Mouse (Mus musculus) embryonic facial prominence, embryonic 13.5 days (tissue): ENCODE measurements around the gene Eya2. TPM values are rescaled to one million over a fixed set of nuclear protein-coding genes. Genes with fewer than 3 reads are reported as not detected.

Source experiments
- ATAC-seq: fragments of 200-750 bp; cut with Nextera tagmentation; 2 replicates; pipeline ENCODE4 v1.8.0; 2017; ENCODE audit warnings: low read depth; ENCODE audit not compliant: insufficient number of reproducible peaks, insufficient read depth, low FRiP score, low TSS enrichment
- H3K27ac ChIP-seq: fragments of 300-500 bp; sonication (generic); 2 replicates; pipeline ENCODE4 v1.5.1; 2015; ENCODE audit warnings: moderate library complexity, mild to moderate bottlenecking, inconsistent platforms
- H3K27me3 ChIP-seq: fragments of 300-500 bp; sonication (generic); 2 replicates; pipeline ENCODE4 v1.6.1; 2015; ENCODE audit warnings: mild to moderate bottlenecking, inconsistent platforms
- H3K36me3 ChIP-seq: fragments of 300-500 bp; sonication (generic); 2 replicates; pipeline ENCODE4 v1.6.1; 2015; ENCODE audit warnings: mild to moderate bottlenecking, inconsistent platforms
- H3K4me1 ChIP-seq: fragments of 300-500 bp; sonication (generic); 2 replicates; pipeline ENCODE4 v1.6.1; 2015; ENCODE audit warnings: inconsistent platforms
- H3K4me2 ChIP-seq: fragments of 300-500 bp; sonication (generic); 2 replicates; pipeline ENCODE4 v1.6.1; 2015; ENCODE audit warnings: moderate library complexity, mild to moderate bottlenecking, inconsistent platforms
- H3K4me3 ChIP-seq: fragments of 300-500 bp; sonication (generic); 2 replicates; pipeline ENCODE4 v1.5.1; 2015; ENCODE audit warnings: mild to moderate bottlenecking, inconsistent platforms
- H3K9ac ChIP-seq: fragments of 300-500 bp; sonication (generic); 2 replicates; pipeline ENCODE4 v1.6.1; 2015; ENCODE audit warnings: mild to moderate bottlenecking, inconsistent platforms
- H3K9me3 ChIP-seq: fragments of 300-500 bp; sonication (generic); 2 replicates; pipeline ENCODE4 v1.6.1; 2016; ENCODE audit warnings: inconsistent platforms
- WGBS: fragments of 180-500 bp; shearing (Covaris S2); methylation state at CpG from one replicate; pipeline ENCODE4 v1.1.7; 2015; ENCODE audit warnings: mixed read lengths; 5-methylcytosine and 5-hydroxymethylcytosine counted together
- polyA plus RNA-seq: library from polyadenylated mRNA; unstranded; fragments of >200 nt; fragmentation: Nextera tagmentation; extraction: Ambion mirVana; gene quantifications from 2 replicates; pipeline ENCODE4 v1.2.1, GENCODE M21; 2015

Eya2 gene
- polyA plus RNA-seq, 1 experiment from 2014 or later: 22.1 TPM

- Histone ChIP-seq H3K27me3 (no peaks in the 10 kb centered on the region), H3K27ac (0 out of 2 replicates have a peak overlapping the region, but pooled peaks have one; percentile 33), H3K4me2 (no peak overlapping the region), H3K4me1 (peaks cover 65% of the 10 kb centered on the region), H3K9ac (no peak overlapping the region), H3K9me3 (no peaks in the 10 kb centered on the region), H3K4me3 (no peak overlapping the region), H3K36me3 (no peaks in the 10 kb centered on the region)
- 63% methylated on average over 6 of the region's 6 CpGs for WGBS
- ATAC-seq: no peak
Observed at GRCm38 (mm10) chr2:165652281-165652680, 57.4 kb downstream of the Eya2 start.

- Histone ChIP-seq H3K27ac (peak overlapping the region; percentile 48; the same call in 1 of the 2 replicates), H3K4me1 (peaks cover 65% of the 10 kb centered on the region)
Observed at GRCm38 (mm10) chr2:165653001-165653921, 58.4 kb downstream of the Eya2 start.

GRCm38 (mm10) chr2:165654151-165654550 is 59.3 kb downstream of the Eya2 start:
- WGBS: 47% methylated on average over 9 of the region's 9 CpGs
- Histone ChIP-seq H3K27me3 (no peaks in the 10 kb centered on the region), H3K27ac (no peak overlapping the region), H3K9me3 (no peaks in the 10 kb centered on the region), H3K4me1 (peaks cover 68% of the 10 kb centered on the region), H3K9ac (peak overlapping the region; percentile 36; the same call in 1 of the 2 replicates), H3K36me3 (no peaks in the 10 kb centered on the region), H3K4me2 (no peak overlapping the region), H3K4me3 (no peak overlapping the region)
- ATAC-seq: no peak

More at GRCm38 (mm10) chr2:165653001-165653921, 58.4 kb downstream of the Eya2 start:
- H3K4me3 ChIP-seq: no peak overlapping the region
- peak overlapping the region; percentile 36; the same call in 1 of the 2 replicates for H3K9ac ChIP-seq
- no peaks in the 10 kb centered on the region for H3K9me3 ChIP-seq
- H3K4me2 ChIP-seq: 0 out of 2 replicates have a peak overlapping the region, but pooled peaks have one; percentile 12
- peak; percentile 32; the same call in 1 of the 2 replicates for ATAC-seq
- 25% methylated on average over 14 of the region's 14 CpGs for WGBS
- no peaks in the 10 kb centered on the region for H3K36me3 ChIP-seq
- H3K27me3 ChIP-seq: no peaks in the 10 kb centered on the region

GRCm38 (mm10) chr2:165654696-165655491 is 60.1 kb downstream of the Eya2 start:
- peaks cover 74% of the 10 kb centered on the region for H3K4me1 ChIP-seq
- 74% methylated on average over 10 of the region's 10 CpGs for WGBS
- H3K9ac ChIP-seq: no peak overlapping the region
- no peak for ATAC-seq
- no peaks in the 10 kb centered on the region for H3K27me3 ChIP-seq
- H3K36me3 ChIP-seq: no peaks in the 10 kb centered on the region
- H3K27ac ChIP-seq: no peak overlapping the region
- H3K4me3 ChIP-seq: no peak overlapping the region
- no peak overlapping the region for H3K4me2 ChIP-seq
- no peaks in the 10 kb centered on the region for H3K9me3 ChIP-seq

GRCm38 (mm10) chr2:165656541-165656940 is 61.7 kb downstream of the Eya2 start:
- ATAC-seq: no peak
- no peak overlapping the region for H3K9ac ChIP-seq
- 51% methylated on average over 4 of the region's 4 CpGs for WGBS
- H3K27ac ChIP-seq: 0 out of 2 replicates have a peak overlapping the region, but pooled peaks have one; percentile 12
- H3K4me1 ChIP-seq: peaks cover 70% of the 10 kb centered on the region
- H3K9me3 ChIP-seq: no peaks in the 10 kb centered on the region
- no peak overlapping the region for H3K4me2 ChIP-seq
- H3K27me3 ChIP-seq: no peaks in the 10 kb centered on the region
- no peaks in the 10 kb centered on the region for H3K36me3 ChIP-seq
- no peak overlapping the region for H3K4me3 ChIP-seq

GRCm38 (mm10) chr2:165656956-165657355 is 62.1 kb downstream of the Eya2 start:
- H3K36me3 ChIP-seq: no peaks in the 10 kb centered on the region
- no peak overlapping the region for H3K9ac ChIP-seq
- H3K4me2 ChIP-seq: no peak overlapping the region
- 41% methylated on average over 6 of the region's 6 CpGs for WGBS
- no peaks in the 10 kb centered on the region for H3K27me3 ChIP-seq
- H3K9me3 ChIP-seq: no peaks in the 10 kb centered on the region
- H3K4me1 ChIP-seq: peaks cover 69% of the 10 kb centered on the region
- H3K27ac ChIP-seq: peak overlapping the region; percentile 12; the same call in 1 of the 2 replicates
- no peak overlapping the region for H3K4me3 ChIP-seq
- ATAC-seq: no peak

- H3K4me1 ChIP-seq: peaks cover 58% of the 10 kb centered on the region
- no peaks in the 10 kb centered on the region for H3K27me3 ChIP-seq
- no peaks in the 10 kb centered on the region for H3K9me3 ChIP-seq
- H3K4me2 ChIP-seq: no peak overlapping the region
- no peak overlapping the region for H3K9ac ChIP-seq
- ATAC-seq: no peak
- no peaks in the 10 kb centered on the region for H3K36me3 ChIP-seq
- WGBS: 51% methylated on average over 5 of the region's 5 CpGs
- no peak overlapping the region for H3K4me3 ChIP-seq
- H3K27ac ChIP-seq: no peak overlapping the region
Observed at GRCm38 (mm10) chr2:165659552-165659951, 64.7 kb downstream of the Eya2 start.

- no peak overlapping the region for H3K9ac ChIP-seq
- 0 out of 2 replicates have a peak overlapping the region, but pooled peaks have one; percentile 22 for H3K27ac ChIP-seq
- ATAC-seq: no peak
- 0 out of 2 replicates have a peak, but pooled peaks cover 4% of the 10 kb centered on the region for H3K36me3 ChIP-seq
- H3K4me3 ChIP-seq: no peak overlapping the region
- no peaks in the 10 kb centered on the region for H3K9me3 ChIP-seq
- WGBS: 85% methylated on average over 7 of the region's 7 CpGs
- H3K4me2 ChIP-seq: no peak overlapping the region
- peaks cover 32% of the 10 kb centered on the region for H3K4me1 ChIP-seq
- H3K27me3 ChIP-seq: no peaks in the 10 kb centered on the region
Observed at GRCm38 (mm10) chr2:165663266-165663665, 68.4 kb downstream of the Eya2 start.

- 73% methylated on average over 7 of the region's 7 CpGs for whole genome bisulfite sequencing
- peaks cover 24% of the 10 kb centered on the region for H3K4me1 ChIP-seq
- H3K4me2 ChIP-seq: no peak overlapping the region
- H3K27me3 ChIP-seq: no peaks in the 10 kb centered on the region
- ATAC-seq: no peak
- H3K36me3 ChIP-seq: 0 out of 2 replicates have a peak, but pooled peaks cover 6% of the 10 kb centered on the region
- peak overlapping the region; percentile 60; the same call in 1 of the 2 replicates for H3K27ac ChIP-seq
- H3K9ac ChIP-seq: no peak overlapping the region
- no peaks in the 10 kb centered on the region for H3K9me3 ChIP-seq
- H3K4me3 ChIP-seq: no peak overlapping the region
Observed at GRCm38 (mm10) chr2:165664648-165665047, 69.8 kb downstream of the Eya2 start.

GRCm38 (mm10) chr2:165665176-165665575 is 70.3 kb downstream of the Eya2 start:
- Histone ChIP-seq H3K4me2 (no peak overlapping the region), H3K4me1 (peaks cover 23% of the 10 kb centered on the region), H3K9me3 (no peaks in the 10 kb centered on the region), H3K36me3 (0 out of 2 replicates have a peak, but pooled peaks cover 6% of the 10 kb centered on the region), H3K4me3 (no peak overlapping the region), H3K9ac (no peak overlapping the region), H3K27ac (peak overlapping the region; percentile 60; the same call in 1 of the 2 replicates), H3K27me3 (no peaks in the 10 kb centered on the region)
- ATAC-seq: no peak
- 31% methylated on average over 5 of the region's 5 CpGs for WGBS

- Histone ChIP-seq H3K36me3 (0 out of 2 replicates have a peak, but pooled peaks cover 6% of the 10 kb centered on the region), H3K27me3 (no peaks in the 10 kb centered on the region), H3K4me1 (peaks cover 19% of the 10 kb centered on the region), H3K27ac (no peak overlapping the region), H3K9me3 (no peaks in the 10 kb centered on the region), H3K9ac (no peak overlapping the region), H3K4me2 (no peak overlapping the region), H3K4me3 (no peak overlapping the region)
- ATAC-seq: no peak
- WGBS: 86% methylated on average over 2 of the region's 2 CpGs
Observed at GRCm38 (mm10) chr2:165667096-165667495, 72.3 kb downstream of the Eya2 start.
